Mouse (Mus musculus): ENCODE data around the gene Gm45808. TPM values are rescaled to one million over a fixed set of nuclear protein-coding genes. Genes with fewer than 3 reads are reported as not detected.

Gm45808 gene
- polyA plus RNA-seq, 1 experiment from 2014 or later: not detected

- no peak for ATAC-seq
- no peak overlapping the region for H3K9ac ChIP-seq (ENCODE audit: low read depth, low read length)
- H3K9me3 ChIP-seq (ENCODE audit: control insufficient read depth, low read length): no peaks in the 10 kb centered on the region
- no peak overlapping the region for H3K4me2 ChIP-seq (ENCODE audit: low read depth, low read length)
- WGBS: 90% methylated on average over 8 of the region's 8 CpGs
- H3K36me3 ChIP-seq (ENCODE audit: control insufficient read depth, insufficient read depth, low read length): peaks cover 27% of the 10 kb centered on the region
- no peak overlapping the region for H3K27ac ChIP-seq (ENCODE audit: low read length)
- no peak overlapping the region for H3K4me3 ChIP-seq (ENCODE audit: low read length)
- H3K27me3 ChIP-seq (replicated peaks; ENCODE audit: control insufficient read depth, insufficient read depth, low read length): no peaks in the 10 kb centered on the region
- no peaks in the 10 kb centered on the region for H3K4me1 ChIP-seq (ENCODE audit: control insufficient read depth, insufficient read depth, low read length)
Observed at GRCm38 (mm10) chr7:45426556-45426955, 60.1 kb downstream of the Gm45808 start.

GRCm38 (mm10) chr7:45421194-45421593 is 65.4 kb downstream of the Gm45808 start:
- WGBS: 95% methylated on average over 14 of the region's 14 CpGs
- H3K36me3 ChIP-seq (ENCODE audit: control insufficient read depth, insufficient read depth, low read length): peaks cover 21% of the 10 kb centered on the region
- peaks cover 16% of the 10 kb centered on the region for H3K27me3 ChIP-seq (replicated peaks; ENCODE audit: control insufficient read depth, insufficient read depth, low read length)
- H3K9me3 ChIP-seq (ENCODE audit: control insufficient read depth, low read length): no peaks in the 10 kb centered on the region
- no peak overlapping the region for H3K27ac ChIP-seq (ENCODE audit: low read length)
- ATAC-seq: no peak
- H3K4me1 ChIP-seq (ENCODE audit: control insufficient read depth, insufficient read depth, low read length): peaks cover 12% of the 10 kb centered on the region
- H3K4me2 ChIP-seq (ENCODE audit: low read depth, low read length): no peak overlapping the region
- no peak overlapping the region for H3K9ac ChIP-seq (ENCODE audit: low read depth, low read length)
- no peak overlapping the region for H3K4me3 ChIP-seq (ENCODE audit: low read length)

GRCm38 (mm10) chr7:45420615-45420919 is 66.0 kb downstream of the Gm45808 start, which contains the start of gene Lhb:
Lhb (plus strand) TSS chr7:45420820.
- Histone ChIP-seq H3K4me3 (ENCODE audit: low read length) (no peak within 1 kb of the TSS), H3K4me2 (ENCODE audit: low read depth, low read length) (no peak within 1 kb of the TSS), H3K9ac (ENCODE audit: low read depth, low read length) (no peak within 1 kb of the TSS), H3K36me3 (ENCODE audit: control insufficient read depth, insufficient read depth, low read length) (peaks cover 21% of the 10 kb centered on the region), H3K9me3 (ENCODE audit: control insufficient read depth, low read length) (no peaks in the 10 kb centered on the region), H3K27ac (ENCODE audit: low read length) (no peak within 1 kb of the TSS), H3K27me3 (replicated peaks; ENCODE audit: control insufficient read depth, insufficient read depth, low read length) (peaks cover 21% of the 10 kb centered on the region), H3K4me1 (ENCODE audit: control insufficient read depth, insufficient read depth, low read length) (peaks cover 13% of the 10 kb centered on the region)
- no peak for ATAC-seq
- WGBS: 55% methylated on average over 6 of the region's 6 CpGs

GRCm38 (mm10) chr7:45419859-45420614 is 66.6 kb downstream of the Gm45808 start:
- Histone ChIP-seq H3K9ac (ENCODE audit: low read depth, low read length) (no peak overlapping the region), H3K4me2 (ENCODE audit: low read depth, low read length) (no peak overlapping the region), H3K36me3 (ENCODE audit: control insufficient read depth, insufficient read depth, low read length) (peaks cover 20% of the 10 kb centered on the region), H3K4me3 (ENCODE audit: low read length) (no peak overlapping the region), H3K4me1 (ENCODE audit: control insufficient read depth, insufficient read depth, low read length) (peaks cover 18% of the 10 kb centered on the region), H3K9me3 (ENCODE audit: control insufficient read depth, low read length) (no peaks in the 10 kb centered on the region), H3K27ac (ENCODE audit: low read length) (no peak overlapping the region), H3K27me3 (replicated peaks; ENCODE audit: control insufficient read depth, insufficient read depth, low read length) (peaks cover 26% of the 10 kb centered on the region)
- WGBS: 12% methylated on average over 27 of the region's 27 CpGs
- ATAC-seq: peak; percentile 21

- WGBS: 10% methylated on average over 13 of the region's 13 CpGs
- Histone ChIP-seq H3K4me3 (ENCODE audit: low read length) (no peak overlapping the region), H3K36me3 (ENCODE audit: control insufficient read depth, insufficient read depth, low read length) (0 out of 2 replicates have a peak, but pooled peaks cover 4% of the 10 kb centered on the region), H3K4me1 (ENCODE audit: control insufficient read depth, insufficient read depth, low read length) (peaks cover 32% of the 10 kb centered on the region), H3K9me3 (ENCODE audit: control insufficient read depth, low read length) (no peaks in the 10 kb centered on the region), H3K9ac (ENCODE audit: low read depth, low read length) (peak overlapping the region; percentile 26; the same call in 1 of the 2 replicates), H3K4me2 (ENCODE audit: low read depth, low read length) (no peak overlapping the region), H3K27me3 (replicated peaks; ENCODE audit: control insufficient read depth, insufficient read depth, low read length) (peaks cover 44% of the 10 kb centered on the region), H3K27ac (ENCODE audit: low read length) (no peak overlapping the region)
- no peak for ATAC-seq
Observed at GRCm38 (mm10) chr7:45417962-45418492, 68.6 kb downstream of the Gm45808 start.

Small RNAs within 50 kb of the gene (microRNA-seq; reads per million reads assigned to microRNA genes)
- gene Gm22133: not detected

Other genes with a start within 250 kb of the Gm45808 start
- gene Cd37, start 247.7 kb downstream of the Gm45808 start, polyA plus RNA-seq (2015; fragmentation: Nextera tagmentation; extraction: Ambion mirVana): 4.2 and 5.0 TPM in 2 replicates
- gene Slc6a16, start 245.7 kb downstream of the Gm45808 start, polyA plus RNA-seq (2015; fragmentation: Nextera tagmentation; extraction: Ambion mirVana): not detected in 2 replicates
- not detected in 2 replicates for gene Slc6a21, start 209.3 kb downstream of the Gm45808 start, polyA plus RNA-seq (2015; fragmentation: Nextera tagmentation; extraction: Ambion mirVana)
- gene Trpm4, start 153.0 kb downstream of the Gm45808 start, polyA plus RNA-seq (2015; fragmentation: Nextera tagmentation; extraction: Ambion mirVana): 33.4 and 36.3 TPM in 2 replicates
- gene Hrc, start 151.5 kb downstream of the Gm45808 start, polyA plus RNA-seq (2015; fragmentation: Nextera tagmentation; extraction: Ambion mirVana): 0.86 and 1.4 TPM in 2 replicates
- 10.3 and 12.0 TPM in 2 replicates for gene Ppfia3, start 119.8 kb downstream of the Gm45808 start, polyA plus RNA-seq (2015; fragmentation: Nextera tagmentation; extraction: Ambion mirVana)
- gene Lin7b, start 116.2 kb downstream of the Gm45808 start, polyA plus RNA-seq (2015; fragmentation: Nextera tagmentation; extraction: Ambion mirVana): 1.2 and 2.7 TPM in 2 replicates
- gene Snrnp70, start 91.1 kb downstream of the Gm45808 start, polyA plus RNA-seq (2015; fragmentation: Nextera tagmentation; extraction: Ambion mirVana): 139 and 150 TPM in 2 replicates
- 0.11 TPM in 1 of 2 replicates, not detected in the other for gene Kcna7, start 81.2 kb downstream of the Gm45808 start, polyA plus RNA-seq (2015; fragmentation: Nextera tagmentation; extraction: Ambion mirVana)
- 1.4 and 1.8 TPM in 2 replicates for gene Ntf5, start 73.1 kb downstream of the Gm45808 start, polyA plus RNA-seq (2015; fragmentation: Nextera tagmentation; extraction: Ambion mirVana)
- 0.28 TPM in 1 of 2 replicates, not detected in the other for gene Lhb, start 66.0 kb downstream of the Gm45808 start, polyA plus RNA-seq (2015; fragmentation: Nextera tagmentation; extraction: Ambion mirVana)
- gene Gys1, start 52.0 kb downstream of the Gm45808 start, polyA plus RNA-seq (2015; fragmentation: Nextera tagmentation; extraction: Ambion mirVana): 49.4 and 53.1 TPM in 2 replicates
- 121 and 134 TPM in 2 replicates for gene Ruvbl2, start 48.7 kb downstream of the Gm45808 start, polyA plus RNA-seq (2015; fragmentation: Nextera tagmentation; extraction: Ambion mirVana)
- gene Ftl1, start 26.9 kb downstream of the Gm45808 start, polyA plus RNA-seq (2015; fragmentation: Nextera tagmentation; extraction: Ambion mirVana): 7,117 and 7,555 TPM in 2 replicates
- gene Bax, start 19.9 kb downstream of the Gm45808 start, polyA plus RNA-seq (2015; fragmentation: Nextera tagmentation; extraction: Ambion mirVana): 178 and 185 TPM in 2 replicates
- 0.78 and 0.93 TPM in 2 replicates for gene Tulp2, start 4.9 kb downstream of the Gm45808 start, polyA plus RNA-seq (2015; fragmentation: Nextera tagmentation; extraction: Ambion mirVana)
- 1.9 and 2.2 TPM in 2 replicates for gene Dhdh, start 2.0 kb upstream of the Gm45808 start, polyA plus RNA-seq (2015; fragmentation: Nextera tagmentation; extraction: Ambion mirVana)
- gene Nucb1, start 23.6 kb upstream of the Gm45808 start, polyA plus RNA-seq (2015; fragmentation: Nextera tagmentation; extraction: Ambion mirVana): 251 and 266 TPM in 2 replicates
- 17.3 and 19.1 TPM in 2 replicates for gene Ppp1r15a, start 39.5 kb upstream of the Gm45808 start, polyA plus RNA-seq (2015; fragmentation: Nextera tagmentation; extraction: Ambion mirVana)
- 1.4 and 1.6 TPM in 2 replicates for gene Plekha4, start 39.5 kb upstream of the Gm45808 start, polyA plus RNA-seq (2015; fragmentation: Nextera tagmentation; extraction: Ambion mirVana)
- gene Hsd17b14, start 68.1 kb upstream of the Gm45808 start, polyA plus RNA-seq (2015; fragmentation: Nextera tagmentation; extraction: Ambion mirVana): 2.9 and 3.3 TPM in 2 replicates
- gene Bcat2, start 83.3 kb upstream of the Gm45808 start, polyA plus RNA-seq (2015; fragmentation: Nextera tagmentation; extraction: Ambion mirVana): 59.9 and 65.4 TPM in 2 replicates
- gene Fgf21, start 128.7 kb upstream of the Gm45808 start, polyA plus RNA-seq (2015; fragmentation: Nextera tagmentation; extraction: Ambion mirVana): 0.23 TPM in 1 of 2 replicates, not detected in the other
- 0.48 and 0.61 TPM in 2 replicates for gene Fut1, start 130.5 kb upstream of the Gm45808 start, polyA plus RNA-seq (2015; fragmentation: Nextera tagmentation; extraction: Ambion mirVana)
- 0.07 and 0.15 TPM in 2 replicates for gene Izumo1, start 135.0 kb upstream of the Gm45808 start, polyA plus RNA-seq (2015; fragmentation: Nextera tagmentation; extraction: Ambion mirVana)
- gene Rasip1, start 140.7 kb upstream of the Gm45808 start, polyA plus RNA-seq (2015; fragmentation: Nextera tagmentation; extraction: Ambion mirVana): 3.4 and 4.4 TPM in 2 replicates
- 5.0 and 6.3 TPM in 2 replicates for gene Mamstr, start 153.2 kb upstream of the Gm45808 start, polyA plus RNA-seq (2015; fragmentation: Nextera tagmentation; extraction: Ambion mirVana)
- gene Fut2, start 179.6 kb upstream of the Gm45808 start, polyA plus RNA-seq (2015; fragmentation: Nextera tagmentation; extraction: Ambion mirVana): 18.4 and 21.7 TPM in 2 replicates
- 0.34 and 0.53 TPM in 2 replicates for gene Ntn5, start 197.2 kb upstream of the Gm45808 start, polyA plus RNA-seq (2015; fragmentation: Nextera tagmentation; extraction: Ambion mirVana)
- gene Sec1, start 207.6 kb upstream of the Gm45808 start, polyA plus RNA-seq (2015; fragmentation: Nextera tagmentation; extraction: Ambion mirVana): 1.9 and 2.7 TPM in 2 replicates
- 4.1 and 5.3 TPM in 2 replicates for gene Car11, start 213.0 kb upstream of the Gm45808 start, polyA plus RNA-seq (2015; fragmentation: Nextera tagmentation; extraction: Ambion mirVana)
- 2.3 and 3.2 TPM in 2 replicates for gene Dbp, start 218.3 kb upstream of the Gm45808 start, polyA plus RNA-seq (2015; fragmentation: Nextera tagmentation; extraction: Ambion mirVana)
- gene Rpl18, start 228.6 kb upstream of the Gm45808 start, polyA plus RNA-seq (2015; fragmentation: Nextera tagmentation; extraction: Ambion mirVana): 1,070 and 1,157 TPM in 2 replicates
- gene Sphk2, start 231.2 kb upstream of the Gm45808 start, polyA plus RNA-seq (2015; fragmentation: Nextera tagmentation; extraction: Ambion mirVana): 55.6 and 59.2 TPM in 2 replicates
- gene Fam83e, start 234.4 kb upstream of the Gm45808 start, polyA plus RNA-seq (2015; fragmentation: Nextera tagmentation; extraction: Ambion mirVana): 30.9 and 34.2 TPM in 2 replicates
- gene Spaca4, start 239.0 kb upstream of the Gm45808 start, polyA plus RNA-seq (2015; fragmentation: Nextera tagmentation; extraction: Ambion mirVana): 0.86 and 1.0 TPM in 2 replicates

Data from intestine, embryonic 16.5 days (tissue).